Mouse (Mus musculus): Measurements from ENCODE around the gene Hps6. TPM values are rescaled to one million over a fixed set of nuclear protein-coding genes. Genes with fewer than 3 reads are reported as not detected.

The Hps6 gene
- total RNA-seq, 1 experiment from 2014 or later, result 8.3 TPM

GRCm38 (mm10) chr19:46026567-46026966, 23.3 kb downstream of the Hps6 start:
- ATAC-seq (ENCODE audit: extremely low read depth, insufficient number of reproducible peaks, low FRiP score, poor library complexity, severe bottlenecking), result no peak

GRCm38 (mm10) chr19:46028747-46029320, 25.5 kb downstream of the Hps6 start:
- ATAC-seq (ENCODE audit: extremely low read depth, insufficient number of reproducible peaks, low FRiP score, poor library complexity, severe bottlenecking), result no peak

GRCm38 (mm10) chr19:46029652-46030051, 26.3 kb downstream of the Hps6 start:
- no peak for ATAC-seq (ENCODE audit: extremely low read depth, insufficient number of reproducible peaks, low FRiP score, poor library complexity, severe bottlenecking)

- ATAC-seq (ENCODE audit: extremely low read depth, insufficient number of reproducible peaks, low FRiP score, poor library complexity, severe bottlenecking), result no peak
These were observed 27.1 kb downstream of the Hps6 start for GRCm38 (mm10) chr19:46030196-46030983.

GRCm38 (mm10) chr19:46031689-46032432, 28.6 kb downstream of the Hps6 start:
- ATAC-seq (ENCODE audit: extremely low read depth, insufficient number of reproducible peaks, low FRiP score, poor library complexity, severe bottlenecking), result no peak

- no peak for ATAC-seq (ENCODE audit: extremely low read depth, insufficient number of reproducible peaks, low FRiP score, poor library complexity, severe bottlenecking)
These were observed 29.6 kb downstream of the Hps6 start for GRCm38 (mm10) chr19:46032731-46033510.

GRCm38 (mm10) chr19:46033911-46034310, 30.6 kb downstream of the Hps6 start:
- ATAC-seq (ENCODE audit: extremely low read depth, insufficient number of reproducible peaks, low FRiP score, poor library complexity, severe bottlenecking), result no peak

GRCm38 (mm10) chr19:46035971-46036370, 32.7 kb downstream of the Hps6 start:
- no peak for ATAC-seq (ENCODE audit: extremely low read depth, insufficient number of reproducible peaks, low FRiP score, poor library complexity, severe bottlenecking)

- no peak for ATAC-seq (ENCODE audit: extremely low read depth, insufficient number of reproducible peaks, low FRiP score, poor library complexity, severe bottlenecking)
These were observed 33.4 kb downstream of the Hps6 start for GRCm38 (mm10) chr19:46036477-46037242.

GRCm38 (mm10) chr19:46037243-46037924, 34.1 kb downstream of the Hps6 start:
- ATAC-seq (ENCODE audit: extremely low read depth, insufficient number of reproducible peaks, low FRiP score, poor library complexity, severe bottlenecking), result no peak

- no peak for ATAC-seq (ENCODE audit: extremely low read depth, insufficient number of reproducible peaks, low FRiP score, poor library complexity, severe bottlenecking)
These were observed 34.9 kb downstream of the Hps6 start for GRCm38 (mm10) chr19:46037925-46038850.

- ATAC-seq (ENCODE audit: extremely low read depth, insufficient number of reproducible peaks, low FRiP score, poor library complexity, severe bottlenecking), result no peak
These were observed 35.5 kb downstream of the Hps6 start for GRCm38 (mm10) chr19:46038851-46039260.

GRCm38 (mm10) chr19:46039478-46039877, 36.2 kb downstream of the Hps6 start:
- peak; percentile 68 for ATAC-seq (ENCODE audit: extremely low read depth, insufficient number of reproducible peaks, low FRiP score, poor library complexity, severe bottlenecking)

- ATAC-seq (ENCODE audit: extremely low read depth, insufficient number of reproducible peaks, low FRiP score, poor library complexity, severe bottlenecking), result no peak
These were observed 37.0 kb downstream of the Hps6 start for GRCm38 (mm10) chr19:46040149-46040902.

- no peak for ATAC-seq (ENCODE audit: extremely low read depth, insufficient number of reproducible peaks, low FRiP score, poor library complexity, severe bottlenecking)
These were observed 38.1 kb downstream of the Hps6 start for GRCm38 (mm10) chr19:46041299-46041932.

GRCm38 (mm10) chr19:46041933-46042475, 38.7 kb downstream of the Hps6 start:
- ATAC-seq (ENCODE audit: extremely low read depth, insufficient number of reproducible peaks, low FRiP score, poor library complexity, severe bottlenecking), result no peak

All from neutrophil, adult 5-6 weeks (primary cell).